Mouse (Mus musculus): ENCODE results near the gene Xkr7.

DNA sequence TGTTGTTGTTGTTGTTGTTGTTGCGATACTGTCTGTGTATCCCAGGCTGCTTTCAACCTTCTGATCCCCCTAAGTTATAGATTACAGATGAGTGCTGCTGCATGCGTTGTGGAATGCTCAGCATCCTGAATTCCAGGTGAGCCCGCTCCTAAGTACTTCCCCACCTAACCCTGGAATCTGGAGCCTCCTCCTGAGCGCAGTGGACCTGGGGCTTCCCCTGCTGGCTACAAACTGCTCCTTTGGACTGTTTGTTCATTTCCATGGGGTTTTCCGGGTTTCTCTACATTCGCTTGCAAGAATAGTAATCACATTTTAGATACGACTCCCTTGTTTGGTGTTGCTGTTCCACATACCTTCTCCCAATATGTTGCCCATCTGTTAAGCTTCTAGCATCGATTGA is 51.6 kb downstream of the Xkr7 start:
- TF ChIP-seq EP300 (IDR thresholded peaks at IDR 0.05; ENCODE audit: insufficient read depth, low read depth, low read length) (no peak), CTCF (IDR thresholded peaks at IDR 0.05) (no peak)

All from heart, adult 2 months (tissue).